Mouse (Mus musculus): ENCODE measurements around the gene Orc3.
"Not testable (repeated sequence)": the region's sequence is repeated elsewhere in the genome, so short reads cannot be mapped to it uniquely, and the experiment has no call there.

DNA sequence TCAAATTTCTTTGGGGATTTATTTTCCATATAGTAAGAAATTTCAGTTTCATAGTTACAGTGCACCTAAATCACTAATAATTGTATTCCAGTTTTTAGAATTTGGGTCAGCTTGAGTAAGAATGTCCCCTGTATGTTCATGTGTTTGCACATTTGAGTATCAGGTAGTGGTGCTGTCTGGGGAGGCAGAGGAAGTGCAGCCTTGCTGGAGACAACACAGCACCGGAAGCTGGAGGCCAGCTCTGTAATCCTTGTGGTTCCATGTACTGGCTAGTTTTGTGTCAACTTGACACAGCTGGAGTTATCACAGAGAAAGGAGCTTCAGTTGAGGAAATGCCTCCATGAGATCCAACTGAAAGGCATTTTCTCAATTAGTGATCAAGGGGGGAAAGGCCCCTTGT, 33.3 kb downstream of the Orc3 start:
- TF ChIP-seq CTCF (IDR thresholded peaks at IDR 0.05; ENCODE audit: extremely low read depth, insufficient read length, insufficient replicate concordance, low read depth, low read length); POLR2A (IDR thresholded peaks at IDR 0.05; ENCODE audit: low read depth, low read length): not testable (repeated sequence)
